Mouse (Mus musculus) bone marrow macrophage, adult 2 months (primary cell): Measurements from ENCODE around the gene Ppl.

Source experiments
- CTCF ChIP-seq: IDR thresholded peaks from 2 replicates; pipeline ENCODE4 v1.5.1; 2012; ENCODE audit warnings: low read depth, mild to moderate bottlenecking, low read length, moderate library complexity
- POLR2A ChIP-seq: IDR thresholded peaks from 2 replicates; pipeline ENCODE4 v1.6.1; 2012; ENCODE audit warnings: mild to moderate bottlenecking, low read depth, low read length, borderline replicate concordance

- no peak for TF ChIP-seq CTCF
- no peak for TF ChIP-seq POLR2A
These were observed 82.9 kb downstream of the Ppl start for GRCm38 (mm10) chr16:5049182-5049773.
